Mouse (Mus musculus): ENCODE data around the gene Gpr27. TPM values are rescaled to one million over a fixed set of nuclear protein-coding genes. Genes with fewer than 3 reads are reported as not detected.

Gene Gpr27
- 2.8 and 4.6 TPM in 2 replicates for polyA plus RNA-seq (2014; fragmentation: Nextera tagmentation; extraction: Ambion mirVana)

DNA sequence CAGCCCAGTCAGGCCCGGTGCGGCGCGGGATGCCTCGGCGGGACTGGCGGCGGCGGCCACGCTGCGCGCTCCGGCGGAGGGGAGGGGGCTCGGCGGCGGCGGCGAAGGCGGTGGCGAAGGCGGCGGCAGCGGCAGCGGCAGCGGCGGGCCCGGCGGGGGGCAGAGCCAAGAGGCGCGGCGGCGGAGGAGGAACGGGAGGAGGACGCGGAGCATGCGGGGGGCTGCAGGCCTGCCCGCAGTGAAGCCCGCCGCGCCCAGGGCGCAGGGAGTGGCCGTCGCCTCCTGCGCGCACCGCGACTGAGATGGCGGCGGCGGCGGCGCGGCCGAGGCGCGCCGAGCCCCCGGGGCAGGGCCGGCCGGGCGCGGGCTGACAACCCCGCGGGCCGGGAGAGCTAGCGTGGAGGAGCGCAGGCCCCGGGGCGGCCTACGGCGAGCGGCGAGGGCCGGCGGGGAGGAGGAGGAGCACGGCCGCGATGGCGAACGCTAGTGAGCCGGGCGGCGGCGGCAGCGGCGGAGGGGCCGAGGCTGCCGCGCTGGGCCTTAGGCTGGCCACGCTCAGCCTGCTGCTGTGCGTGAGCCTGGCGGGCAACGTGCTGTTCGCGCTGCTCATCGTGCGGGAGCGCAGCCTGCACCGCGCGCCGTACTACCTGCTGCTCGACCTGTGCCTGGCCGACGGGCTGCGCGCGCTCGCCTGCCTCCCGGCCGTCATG is at the start of gene Gpr27:
TSS of gene Gpr27 (plus strand) at position 474 of the 710 bp plus-strand sequence.
- Histone ChIP-seq H3K27ac (replicated peaks; ENCODE audit: low read depth, low read length) (no peak within 1 kb of the TSS), H3K36me3 (replicated peaks; ENCODE audit: control insufficient read depth, insufficient read depth, low read depth, low read length) (no peaks in the 10 kb centered on the region), H3K4me2 (ENCODE audit: low read depth, low read length) (peak within 1 kb of the TSS; percentile 99), H3K4me1 (ENCODE audit: control insufficient read depth, insufficient read depth, low read length) (peaks cover 3% of the 10 kb centered on the region; the same call in 1 of the 2 replicates), H3K9me3 (replicated peaks; ENCODE audit: control insufficient read depth, low read length) (no peaks in the 10 kb centered on the region), H3K9ac (replicated peaks; ENCODE audit: low read length) (peak within 1 kb of the TSS; percentile 84), H3K27me3 (ENCODE audit: control insufficient read depth, insufficient read depth, low read length) (peaks cover 33% of the 10 kb centered on the region), H3K4me3 (ENCODE audit: low read depth, low read length) (peak within 1 kb of the TSS; percentile 84)
- WGBS: 0% methylated on average over 65 of the region's 112 CpGs
- peak; percentile 81 for ATAC-seq (replicated peaks; ENCODE audit: insufficient number of reproducible peaks, low FRiP score, low TSS enrichment, low read depth)
- peak; percentile 60 for DNase-seq (ENCODE audit: low spot score)

GRCm38 (mm10) chr6:99643439-99644199 is 48.9 kb upstream of the Gpr27 start:
- DNase-seq (ENCODE audit: low spot score): no peak

DNA sequence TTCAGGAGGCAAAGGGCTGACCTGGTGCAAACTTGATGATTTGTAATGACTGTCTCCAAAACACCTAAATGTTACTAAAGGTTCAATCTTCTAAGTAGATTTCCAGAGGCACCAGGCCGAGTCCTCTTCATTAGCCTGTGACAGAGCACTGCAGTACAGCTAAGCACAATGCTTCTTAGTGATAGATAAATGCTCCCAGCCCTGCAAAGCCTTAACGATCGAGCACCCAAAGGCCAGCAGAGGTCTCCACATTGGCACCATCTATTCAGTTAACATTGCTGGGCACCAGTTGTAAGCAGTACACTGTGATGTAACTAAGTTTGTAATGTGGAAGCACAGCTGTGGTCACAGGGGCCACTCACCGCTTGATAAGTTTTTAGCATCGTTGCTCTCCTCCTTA is 48.1 kb upstream of the Gpr27 start:
- WGBS: 87% methylated on average over 5 of the region's 5 CpGs
- H3K27ac ChIP-seq (replicated peaks; ENCODE audit: low read depth, low read length): no peak overlapping the region
- ATAC-seq (replicated peaks; ENCODE audit: insufficient number of reproducible peaks, low FRiP score, low TSS enrichment, low read depth) (no peak), DNase-seq (ENCODE audit: low spot score) (no peak)
- H3K9me3 ChIP-seq (replicated peaks; ENCODE audit: control insufficient read depth, low read length): no peaks in the 10 kb centered on the region
- H3K4me1 ChIP-seq (ENCODE audit: control insufficient read depth, insufficient read depth, low read length): no peaks in the 10 kb centered on the region
- no peaks in the 10 kb centered on the region for H3K36me3 ChIP-seq (replicated peaks; ENCODE audit: control insufficient read depth, insufficient read depth, low read depth, low read length)
- no peak overlapping the region for H3K9ac ChIP-seq (replicated peaks; ENCODE audit: low read length)
- H3K27me3 ChIP-seq (ENCODE audit: control insufficient read depth, insufficient read depth, low read length): no peaks in the 10 kb centered on the region
- no peak overlapping the region for H3K4me3 ChIP-seq (ENCODE audit: low read depth, low read length)
- no peak overlapping the region for H3K4me2 ChIP-seq (ENCODE audit: low read depth, low read length)

More at GRCm38 (mm10) chr6:99643439-99644199, 48.9 kb upstream of the Gpr27 start:
- no peak overlapping the region for H3K9ac ChIP-seq (replicated peaks; ENCODE audit: low read length)
- 70% methylated on average over 10 of the region's 10 CpGs for WGBS
- no peak overlapping the region for H3K4me3 ChIP-seq (ENCODE audit: low read depth, low read length)
- H3K27ac ChIP-seq (replicated peaks; ENCODE audit: low read depth, low read length): no peak overlapping the region
- ATAC-seq (replicated peaks; ENCODE audit: insufficient number of reproducible peaks, low FRiP score, low TSS enrichment, low read depth): no peak
- no peaks in the 10 kb centered on the region for H3K4me1 ChIP-seq (ENCODE audit: control insufficient read depth, insufficient read depth, low read length)
- H3K36me3 ChIP-seq (replicated peaks; ENCODE audit: control insufficient read depth, insufficient read depth, low read depth, low read length): no peaks in the 10 kb centered on the region
- no peaks in the 10 kb centered on the region for H3K27me3 ChIP-seq (ENCODE audit: control insufficient read depth, insufficient read depth, low read length)
- H3K4me2 ChIP-seq (ENCODE audit: low read depth, low read length): no peak overlapping the region
- H3K9me3 ChIP-seq (replicated peaks; ENCODE audit: control insufficient read depth, low read length): no peaks in the 10 kb centered on the region

GRCm38 (mm10) chr6:99644876-99645275 is 47.6 kb upstream of the Gpr27 start:
- H3K9me3 ChIP-seq (replicated peaks; ENCODE audit: control insufficient read depth, low read length): no peaks in the 10 kb centered on the region
- no peak overlapping the region for H3K9ac ChIP-seq (replicated peaks; ENCODE audit: low read length)
- 80% methylated on average over 5 of the region's 5 CpGs for WGBS
- H3K36me3 ChIP-seq (replicated peaks; ENCODE audit: control insufficient read depth, insufficient read depth, low read depth, low read length): no peaks in the 10 kb centered on the region
- no peak overlapping the region for H3K4me3 ChIP-seq (ENCODE audit: low read depth, low read length)
- DNase-seq (ENCODE audit: low spot score) (no peak), ATAC-seq (replicated peaks; ENCODE audit: insufficient number of reproducible peaks, low FRiP score, low TSS enrichment, low read depth) (no peak)
- H3K27ac ChIP-seq (replicated peaks; ENCODE audit: low read depth, low read length): no peak overlapping the region
- H3K4me2 ChIP-seq (ENCODE audit: low read depth, low read length): no peak overlapping the region
- no peaks in the 10 kb centered on the region for H3K27me3 ChIP-seq (ENCODE audit: control insufficient read depth, insufficient read depth, low read length)
- no peaks in the 10 kb centered on the region for H3K4me1 ChIP-seq (ENCODE audit: control insufficient read depth, insufficient read depth, low read length)

- Histone ChIP-seq H3K9ac (replicated peaks; ENCODE audit: low read length) (no peak overlapping the region), H3K4me1 (ENCODE audit: control insufficient read depth, insufficient read depth, low read length) (no peaks in the 10 kb centered on the region), H3K27me3 (ENCODE audit: control insufficient read depth, insufficient read depth, low read length) (no peaks in the 10 kb centered on the region), H3K9me3 (replicated peaks; ENCODE audit: control insufficient read depth, low read length) (no peaks in the 10 kb centered on the region), H3K4me3 (ENCODE audit: low read depth, low read length) (no peak overlapping the region), H3K4me2 (ENCODE audit: low read depth, low read length) (no peak overlapping the region), H3K27ac (replicated peaks; ENCODE audit: low read depth, low read length) (no peak overlapping the region), H3K36me3 (replicated peaks; ENCODE audit: control insufficient read depth, insufficient read depth, low read depth, low read length) (no peaks in the 10 kb centered on the region)
- WGBS: 57% methylated on average over 10 of the region's 10 CpGs
- DNase-seq (ENCODE audit: low spot score) (no peak), ATAC-seq (replicated peaks; ENCODE audit: insufficient number of reproducible peaks, low FRiP score, low TSS enrichment, low read depth) (no peak)
Measured at GRCm38 (mm10) chr6:99646344-99646743, 46.1 kb upstream of the Gpr27 start.

DNA sequence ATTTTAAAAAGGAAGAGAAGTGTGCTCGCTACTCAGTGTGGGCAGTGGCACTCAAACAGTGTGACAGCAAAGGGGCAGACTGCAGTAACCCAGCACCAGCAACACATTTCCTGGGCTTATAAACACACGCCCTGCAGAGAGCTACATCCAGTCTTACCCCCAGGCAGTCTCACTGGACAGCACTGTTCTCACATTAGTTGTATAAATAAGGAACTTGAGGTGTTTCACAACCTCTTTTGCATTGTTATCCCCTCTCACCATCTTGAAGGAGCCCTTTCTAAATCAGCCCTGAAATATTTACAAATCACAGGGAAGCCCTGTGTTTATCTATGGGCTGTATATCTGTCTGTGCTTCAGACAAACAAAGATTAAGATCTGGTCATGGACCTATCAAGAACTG is 43.2 kb upstream of the Gpr27 start:
- no peak for DNase-seq (ENCODE audit: low spot score)
- WGBS: 49% methylated on average over 2 of the region's 2 CpGs

GRCm38 (mm10) chr6:99652341-99652740 is 40.1 kb upstream of the Gpr27 start:
- H3K27ac ChIP-seq (replicated peaks; ENCODE audit: low read depth, low read length): no peak overlapping the region
- no peak overlapping the region for H3K4me2 ChIP-seq (ENCODE audit: low read depth, low read length)
- no peaks in the 10 kb centered on the region for H3K4me1 ChIP-seq (ENCODE audit: control insufficient read depth, insufficient read depth, low read length)
- DNase-seq (ENCODE audit: low spot score): peak; percentile 46
- H3K4me3 ChIP-seq (ENCODE audit: low read depth, low read length): no peak overlapping the region
- no peaks in the 10 kb centered on the region for H3K9me3 ChIP-seq (replicated peaks; ENCODE audit: control insufficient read depth, low read length)
- WGBS: 84% methylated on average over 2 of the region's 2 CpGs
- no peak overlapping the region for H3K9ac ChIP-seq (replicated peaks; ENCODE audit: low read length)
- H3K27me3 ChIP-seq (ENCODE audit: control insufficient read depth, insufficient read depth, low read length): no peaks in the 10 kb centered on the region
- ATAC-seq (replicated peaks; ENCODE audit: insufficient number of reproducible peaks, low FRiP score, low TSS enrichment, low read depth): no peak
- no peaks in the 10 kb centered on the region for H3K36me3 ChIP-seq (replicated peaks; ENCODE audit: control insufficient read depth, insufficient read depth, low read depth, low read length)

More for the DNA sequence above, 43.2 kb upstream of the Gpr27 start:
- Histone ChIP-seq H3K9ac (replicated peaks; ENCODE audit: low read length) (no peak overlapping the region), H3K27me3 (ENCODE audit: control insufficient read depth, insufficient read depth, low read length) (no peaks in the 10 kb centered on the region), H3K4me3 (ENCODE audit: low read depth, low read length) (no peak overlapping the region), H3K36me3 (replicated peaks; ENCODE audit: control insufficient read depth, insufficient read depth, low read depth, low read length) (no peaks in the 10 kb centered on the region), H3K4me2 (ENCODE audit: low read depth, low read length) (no peak overlapping the region), H3K4me1 (ENCODE audit: control insufficient read depth, insufficient read depth, low read length) (no peaks in the 10 kb centered on the region), H3K27ac (replicated peaks; ENCODE audit: low read depth, low read length) (no peak overlapping the region), H3K9me3 (replicated peaks; ENCODE audit: control insufficient read depth, low read length) (no peaks in the 10 kb centered on the region)
- no peak for ATAC-seq (replicated peaks; ENCODE audit: insufficient number of reproducible peaks, low FRiP score, low TSS enrichment, low read depth)

DNA sequence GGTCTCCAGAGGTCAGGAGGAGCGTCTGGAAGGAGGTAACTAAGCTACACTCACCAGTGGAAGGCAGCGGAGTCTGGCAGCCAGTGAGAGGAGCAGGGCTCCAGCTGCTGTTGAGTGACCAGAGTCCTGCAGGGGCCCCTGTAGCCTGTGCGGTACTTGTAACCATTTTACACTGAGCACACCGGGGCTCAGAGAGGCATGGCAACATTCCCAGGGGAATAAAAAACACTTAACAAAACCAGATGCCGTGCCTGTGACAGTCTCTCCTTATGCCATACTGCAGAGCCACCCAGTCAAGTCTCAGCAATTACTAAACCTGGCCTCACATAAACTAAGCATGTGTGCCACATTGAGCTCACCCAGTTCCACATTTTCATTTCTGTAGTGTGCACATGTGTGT is 38.1 kb upstream of the Gpr27 start:
- WGBS: 45% methylated on average over 5 of the region's 5 CpGs
- H3K9me3 ChIP-seq (replicated peaks; ENCODE audit: control insufficient read depth, low read length): no peaks in the 10 kb centered on the region
- H3K27me3 ChIP-seq (ENCODE audit: control insufficient read depth, insufficient read depth, low read length): no peaks in the 10 kb centered on the region
- no peak overlapping the region for H3K9ac ChIP-seq (replicated peaks; ENCODE audit: low read length)
- no peaks in the 10 kb centered on the region for H3K4me1 ChIP-seq (ENCODE audit: control insufficient read depth, insufficient read depth, low read length)
- no peak overlapping the region for H3K4me3 ChIP-seq (ENCODE audit: low read depth, low read length)
- DNase-seq (ENCODE audit: low spot score) (no peak), ATAC-seq (replicated peaks; ENCODE audit: insufficient number of reproducible peaks, low FRiP score, low TSS enrichment, low read depth) (no peak)
- H3K4me2 ChIP-seq (ENCODE audit: low read depth, low read length): no peak overlapping the region
- H3K27ac ChIP-seq (replicated peaks; ENCODE audit: low read depth, low read length): no peak overlapping the region
- no peaks in the 10 kb centered on the region for H3K36me3 ChIP-seq (replicated peaks; ENCODE audit: control insufficient read depth, insufficient read depth, low read depth, low read length)
